Mouse (Mus musculus) forebrain, embryonic 11.5 days (tissue): ENCODE measurements around the gene Map1lc3b. TPM values are rescaled to one million over a fixed set of nuclear protein-coding genes. Genes with fewer than 3 reads are reported as not detected.

Experiments used
- ATAC-seq: fragments of 200-750 bp; cut with Nextera tagmentation; replicated peaks from 2 replicates; pipeline ENCODE4 v1.8.0; 2017; ENCODE audit warnings: moderate TSS enrichment; ENCODE audit not compliant: low FRiP score
- DNase-seq: peaks from one replicate; pipeline ENCODE4 v3.0.0-alpha.2; 2017; ENCODE audit warnings: low spot score
- H3K27ac ChIP-seq: fragments of 300-500 bp; sonication (generic); 2 replicates; pipeline ENCODE4 v1.5.1; 2014; ENCODE audit warnings: low read depth, low read length
- H3K27me3 ChIP-seq: fragments of 300-500 bp; sonication (generic); 2 replicates; pipeline ENCODE4 v1.6.1; 2014; ENCODE audit warnings: mild to moderate bottlenecking, low read length, mixed read lengths; ENCODE audit not compliant: control insufficient read depth, insufficient read depth
- H3K36me3 ChIP-seq: fragments of 300-500 bp; sonication (generic); 2 replicates; pipeline ENCODE4 v1.6.1; 2014; ENCODE audit warnings: mild to moderate bottlenecking, low read length, moderate library complexity, mixed read lengths; ENCODE audit not compliant: control insufficient read depth, insufficient read depth
- H3K4me1 ChIP-seq: fragments of 300-500 bp; sonication (generic); replicated peaks from 2 replicates; pipeline ENCODE4 v1.6.1; 2014; ENCODE audit warnings: low read length, mixed read lengths; ENCODE audit not compliant: control insufficient read depth, insufficient read depth
- H3K4me2 ChIP-seq: fragments of 300-500 bp; sonication (generic); 2 replicates; pipeline ENCODE4 v1.6.1; 2014; ENCODE audit warnings: low read depth, mild to moderate bottlenecking, low read length, moderate library complexity, mixed read lengths; ENCODE audit not compliant: severe bottlenecking
- H3K4me3 ChIP-seq: fragments of 300-500 bp; sonication (generic); 2 replicates; pipeline ENCODE4 v1.5.1; 2014; ENCODE audit warnings: low read depth, low read length
- H3K9ac ChIP-seq: fragments of 300-500 bp; sonication (generic); 2 replicates; pipeline ENCODE4 v1.6.1; 2014; ENCODE audit warnings: low read length
- H3K9me3 ChIP-seq: fragments of 300-500 bp; sonication (generic); 2 replicates; pipeline ENCODE4 v1.6.1; 2016; ENCODE audit warnings: low read length, mixed read lengths; ENCODE audit not compliant: control insufficient read depth
- WGBS: fragments of 180-500 bp; shearing (Covaris S2); extraction: QIAGEN DNeasy Blood & Tissue Kit; methylation state at CpG from one replicate; pipeline ENCODE4 v1.1.7; 2014; 5-methylcytosine and 5-hydroxymethylcytosine counted together
- polyA plus RNA-seq: library from polyadenylated mRNA; unstranded; fragments of >200 nt; fragmentation: Nextera tagmentation; extraction: Ambion mirVana; gene quantifications from 2 replicates; pipeline ENCODE4 v1.2.1, GENCODE M21; 2014

The Map1lc3b gene
- polyA plus RNA-seq, 1 experiment from 2014 or later, result 217 TPM

- Histone ChIP-seq H3K27ac (no peak overlapping the region), H3K4me3 (no peak overlapping the region), H3K4me2 (no peak overlapping the region), H3K9ac (no peak overlapping the region), H3K27me3 (no peaks in the 10 kb centered on the region), H3K36me3 (peaks cover 17% of the 10 kb centered on the region), H3K4me1 (no peaks in the 10 kb centered on the region), H3K9me3 (no peaks in the 10 kb centered on the region)
- ATAC-seq (no peak), DNase-seq (no peak)
- WGBS, result 94% methylated on average over 5 of the region's 5 CpGs
These were observed 17.5 kb downstream of the Map1lc3b start for GRCm38 (mm10) chr8:121607661-121608060.

GRCm38 (mm10) chr8:121609251-121609650 is 19.1 kb downstream of the Map1lc3b start:
- ATAC-seq, result no peak
- H3K4me1 ChIP-seq, result no peaks in the 10 kb centered on the region
- H3K9me3 ChIP-seq, result no peaks in the 10 kb centered on the region
- no peak overlapping the region for H3K9ac ChIP-seq
- 90% methylated on average over 15 of the region's 15 CpGs for WGBS
- no peak overlapping the region for H3K4me2 ChIP-seq
- H3K27ac ChIP-seq, result no peak overlapping the region
- no peaks in the 10 kb centered on the region for H3K27me3 ChIP-seq
- peaks cover 11% of the 10 kb centered on the region; the same call in 1 of the 2 replicates for H3K36me3 ChIP-seq
- DNase-seq, result no peak
- H3K4me3 ChIP-seq, result no peak overlapping the region

- Histone ChIP-seq H3K27ac (no peak overlapping the region), H3K36me3 (peaks cover 6% of the 10 kb centered on the region; the same call in 1 of the 2 replicates), H3K4me2 (no peak overlapping the region), H3K4me1 (no peaks in the 10 kb centered on the region), H3K9ac (no peak overlapping the region), H3K27me3 (no peaks in the 10 kb centered on the region), H3K4me3 (no peak overlapping the region), H3K9me3 (no peaks in the 10 kb centered on the region)
- ATAC-seq, result no peak
- 94% methylated on average over 11 of the region's 11 CpGs for WGBS
- no peak for DNase-seq
These were observed 19.8 kb downstream of the Map1lc3b start for GRCm38 (mm10) chr8:121609916-121610315.

- Histone ChIP-seq H3K27ac (no peak overlapping the region), H3K9me3 (no peaks in the 10 kb centered on the region), H3K4me3 (no peak overlapping the region), H3K4me2 (no peak overlapping the region), H3K36me3 (peaks cover 3% of the 10 kb centered on the region; the same call in 1 of the 2 replicates), H3K4me1 (no peaks in the 10 kb centered on the region), H3K9ac (no peak overlapping the region), H3K27me3 (no peaks in the 10 kb centered on the region)
- ATAC-seq, result no peak
- no peak for DNase-seq
These were observed 23.3 kb downstream of the Map1lc3b start for GRCm38 (mm10) chr8:121613419-121613818.

- no peak overlapping the region for H3K9ac ChIP-seq
- no peaks in the 10 kb centered on the region for H3K27me3 ChIP-seq
- DNase-seq, result no peak
- no peak for ATAC-seq
- H3K4me2 ChIP-seq, result no peak overlapping the region
- 76% methylated on average over 7 of the region's 7 CpGs for WGBS
- no peak overlapping the region for H3K4me3 ChIP-seq
- H3K9me3 ChIP-seq, result no peaks in the 10 kb centered on the region
- H3K36me3 ChIP-seq, result no peaks in the 10 kb centered on the region; the same call in 1 of the 2 replicates
- H3K4me1 ChIP-seq, result no peaks in the 10 kb centered on the region
- H3K27ac ChIP-seq, result no peak overlapping the region
These were observed 29.3 kb downstream of the Map1lc3b start for GRCm38 (mm10) chr8:121619401-121619995.

GRCm38 (mm10) chr8:121620801-121621516 is 30.8 kb downstream of the Map1lc3b start:
- 91% methylated on average over 12 of the region's 12 CpGs for WGBS
- no peaks in the 10 kb centered on the region; the same call in 1 of the 2 replicates for H3K36me3 ChIP-seq
- DNase-seq (no peak), ATAC-seq (no peak)
- H3K27me3 ChIP-seq, result no peaks in the 10 kb centered on the region
- no peak overlapping the region for H3K27ac ChIP-seq
- 0 out of 2 replicates have a peak, but pooled peaks cover 2% of the 10 kb centered on the region for H3K4me1 ChIP-seq
- no peaks in the 10 kb centered on the region for H3K9me3 ChIP-seq
- H3K9ac ChIP-seq, result no peak overlapping the region
- H3K4me3 ChIP-seq, result no peak overlapping the region
- H3K4me2 ChIP-seq, result no peak overlapping the region

- no peak for ATAC-seq
- Histone ChIP-seq H3K36me3 (no peaks in the 10 kb centered on the region; the same call in 1 of the 2 replicates), H3K4me1 (0 out of 2 replicates have a peak, but pooled peaks cover 2% of the 10 kb centered on the region), H3K9me3 (no peaks in the 10 kb centered on the region), H3K4me2 (no peak overlapping the region), H3K9ac (no peak overlapping the region), H3K4me3 (no peak overlapping the region), H3K27ac (no peak overlapping the region), H3K27me3 (no peaks in the 10 kb centered on the region)
- 79% methylated on average over 1 of the region's 1 CpGs for WGBS
- no peak for DNase-seq
These were observed 31.7 kb downstream of the Map1lc3b start for GRCm38 (mm10) chr8:121621879-121622278.

GRCm38 (mm10) chr8:121623043-121623442 is 32.9 kb downstream of the Map1lc3b start:
- Histone ChIP-seq H3K9me3 (no peaks in the 10 kb centered on the region), H3K4me3 (no peak overlapping the region), H3K4me1 (0 out of 2 replicates have a peak, but pooled peaks cover 2% of the 10 kb centered on the region), H3K9ac (no peak overlapping the region), H3K27me3 (no peaks in the 10 kb centered on the region), H3K36me3 (no peaks in the 10 kb centered on the region; the same call in 1 of the 2 replicates), H3K27ac (no peak overlapping the region), H3K4me2 (no peak overlapping the region)
- ATAC-seq, result no peak
- no peak for DNase-seq
- WGBS, result 91% methylated on average over 8 of the region's 8 CpGs
